Mouse (Mus musculus): ENCODE data around the gene Ulk1.

DNA sequence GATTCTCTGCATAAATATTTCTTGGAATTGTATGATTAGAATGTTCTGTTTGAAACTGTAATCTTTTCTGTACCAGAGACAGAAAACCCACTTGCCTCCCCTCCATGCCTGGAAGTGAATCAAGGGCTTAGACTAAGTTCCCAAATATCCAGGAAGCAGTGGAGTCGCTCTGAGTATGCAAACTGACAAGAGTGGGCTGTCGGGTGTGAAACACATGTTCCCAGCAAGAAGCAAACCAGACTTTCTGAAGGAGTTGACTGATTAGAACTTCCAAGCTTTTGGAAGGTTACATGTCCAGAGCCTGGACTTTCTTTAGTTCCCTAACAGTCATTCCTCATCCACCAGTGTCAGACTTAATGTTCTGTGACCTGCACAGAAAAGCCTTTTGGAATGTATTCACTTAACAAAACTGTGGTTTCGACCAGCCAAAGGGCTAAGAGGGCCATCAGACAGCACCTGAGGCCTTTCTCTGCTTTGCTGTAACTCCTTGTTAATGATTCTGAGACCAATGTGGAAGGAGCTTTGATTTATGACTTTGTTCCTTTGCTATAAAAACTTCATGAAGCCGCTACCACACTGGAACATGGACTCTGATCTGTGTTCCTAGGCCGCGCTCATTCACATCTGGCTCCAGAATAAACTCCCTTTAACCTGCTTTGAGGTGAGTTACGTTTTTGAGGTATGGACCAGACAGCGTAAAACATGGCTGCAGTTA is 17.0 kb upstream of the Ulk1 start:
- TF ChIP-seq CTCF (IDR thresholded peaks at IDR 0.05; ENCODE audit: low read depth) (no peak), EP300 (IDR thresholded peaks at IDR 0.05; ENCODE audit: low read depth) (no peak)
